Mouse (Mus musculus) lung, postnatal 0 days (tissue): Measurements from ENCODE around the gene Prokr2. TPM values are rescaled to one million over a fixed set of nuclear protein-coding genes. Genes with fewer than 3 reads are reported as not detected.

Source experiments
- ATAC-seq: fragments of 200-750 bp; cut with Nextera tagmentation; 2 replicates; pipeline ENCODE4 v1.8.0; 2017; ENCODE audit warnings: moderate library complexity
- DNase-seq: peaks from one replicate; pipeline ENCODE4 v3.0.0-alpha.2; 2016; ENCODE audit warnings: low spot score
- H3K27ac ChIP-seq: fragments of 300-500 bp; sonication (generic); 2 replicates; pipeline ENCODE4 v1.5.1; 2014; ENCODE audit warnings: antibody characterized with exemption, mild to moderate bottlenecking, low read length, mixed read lengths
- H3K27me3 ChIP-seq: fragments of 300-500 bp; sonication (generic); replicated peaks from 2 replicates; pipeline ENCODE4 v1.6.1; 2014; ENCODE audit warnings: low read length, mixed read lengths; ENCODE audit not compliant: insufficient read depth
- H3K36me3 ChIP-seq: fragments of 300-500 bp; sonication (generic); 2 replicates; pipeline ENCODE4 v1.6.1; 2014; ENCODE audit warnings: low read length, mixed read lengths; ENCODE audit not compliant: insufficient read depth
- H3K4me1 ChIP-seq: fragments of 300-500 bp; sonication (generic); 2 replicates; pipeline ENCODE4 v1.6.1; 2014; ENCODE audit warnings: antibody characterized with exemption, low read depth, low read length, mixed read lengths; ENCODE audit not compliant: insufficient read depth
- H3K4me2 ChIP-seq: fragments of 300-500 bp; sonication (generic); replicated peaks from 2 replicates; pipeline ENCODE4 v1.6.1; 2014; ENCODE audit warnings: low read depth, mild to moderate bottlenecking, low read length, moderate library complexity, mixed read lengths
- H3K4me3 ChIP-seq: fragments of 300-500 bp; sonication (generic); 2 replicates; pipeline ENCODE4 v1.5.1; 2014; ENCODE audit warnings: low read depth, low read length
- H3K9ac ChIP-seq: fragments of 300-500 bp; sonication (generic); replicated peaks from 2 replicates; pipeline ENCODE4 v1.6.1; 2014; ENCODE audit warnings: low read depth, mild to moderate bottlenecking
- H3K9me3 ChIP-seq: fragments of 300-500 bp; sonication (generic); 2 replicates; pipeline ENCODE4 v1.6.1; 2016; ENCODE audit warnings: low read length, mixed read lengths
- CTCF ChIP-seq: IDR thresholded peaks from 2 replicates; pipeline ENCODE4 v1.5.1; 2016; ENCODE audit warnings: antibody characterized with exemption, mild to moderate bottlenecking
- EP300 ChIP-seq: IDR thresholded peaks from 2 replicates; pipeline ENCODE4 v1.6.1; 2016; ENCODE audit warnings: antibody characterized with exemption, mild to moderate bottlenecking, control low read depth
- WGBS: fragments of 180-500 bp; shearing (Covaris S2); extraction: QIAGEN DNeasy Blood & Tissue Kit; methylation state at CpG from one replicate; pipeline ENCODE4 v1.1.7; 2014; 5-methylcytosine and 5-hydroxymethylcytosine counted together
- polyA plus RNA-seq: library from polyadenylated mRNA; unstranded; fragments of >200 nt; fragmentation: Nextera tagmentation; extraction: Ambion mirVana; gene quantifications from 2 replicates; pipeline ENCODE4 v1.2.1, GENCODE M21; 2015

The Prokr2 gene
- polyA plus RNA-seq, 1 experiment from 2014 or later = not detected

DNA sequence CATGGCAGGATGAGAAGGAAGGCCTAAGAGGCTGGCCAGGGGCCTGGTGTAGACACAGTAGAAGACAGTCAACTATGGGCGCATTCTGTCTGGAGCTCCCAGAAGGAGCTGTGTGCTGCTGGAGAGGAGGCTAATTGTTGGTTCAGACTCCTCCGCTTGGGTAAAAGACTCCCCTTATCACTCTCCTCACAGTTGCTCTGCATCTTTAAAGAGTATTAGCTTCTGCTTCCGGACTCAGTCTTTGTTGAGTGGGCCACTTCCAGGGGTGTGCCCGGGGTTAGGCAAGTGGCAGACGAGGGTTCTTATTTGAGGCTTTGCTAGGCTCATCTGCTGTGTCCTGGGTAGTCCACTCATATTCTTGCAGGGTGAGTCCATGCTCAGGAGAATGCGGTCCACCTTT lies 76.4 kb downstream of the Prokr2 start:
- H3K4me3 ChIP-seq = no peak overlapping the region
- H3K27me3 ChIP-seq = no peaks in the 10 kb centered on the region
- ATAC-seq (no peak), DNase-seq (no peak)
- H3K4me2 ChIP-seq = no peak overlapping the region
- no peaks in the 10 kb centered on the region for H3K9me3 ChIP-seq
- WGBS = 90% methylated on average over 6 of the region's 6 CpGs
- TF ChIP-seq CTCF (no peak), EP300 (no peak)
- no peak overlapping the region for H3K9ac ChIP-seq
- peaks cover 20% of the 10 kb centered on the region; the same call in 1 of the 2 replicates for H3K36me3 ChIP-seq
- H3K27ac ChIP-seq = no peak overlapping the region
- no peaks in the 10 kb centered on the region for H3K4me1 ChIP-seq

DNA sequence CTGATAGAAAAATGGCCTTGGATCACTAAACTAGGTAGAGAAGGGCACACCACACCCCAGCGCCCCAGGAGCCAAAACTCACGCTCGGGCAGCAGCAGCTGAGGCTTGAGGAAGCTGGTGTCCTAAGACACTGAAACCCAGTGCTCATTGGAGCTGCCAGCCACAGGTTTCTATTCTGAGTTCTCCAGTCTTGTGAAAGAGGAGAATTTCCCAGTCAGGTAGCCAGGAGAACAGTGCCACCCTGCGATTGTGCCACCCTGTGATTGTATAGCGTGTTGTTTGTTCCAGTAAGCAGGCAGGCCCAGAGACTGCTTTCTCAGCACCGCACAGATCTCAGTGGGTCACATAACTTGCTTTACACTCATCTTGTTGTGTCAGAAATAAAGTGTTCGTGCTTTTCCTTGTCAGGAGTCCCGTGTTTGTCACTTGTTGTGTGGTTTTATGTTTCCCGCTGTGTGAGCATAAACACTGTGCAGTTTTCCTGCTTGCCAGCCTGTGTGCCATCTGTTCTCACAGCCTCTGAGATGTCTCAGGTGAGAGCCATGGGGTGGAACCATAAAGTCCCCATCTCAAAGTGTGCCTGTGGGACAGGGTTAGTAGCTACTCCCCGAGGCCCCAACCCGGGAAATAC lies 77.9 kb downstream of the Prokr2 start:
- Histone ChIP-seq H3K4me3 (no peak overlapping the region), H3K36me3 (peaks cover 25% of the 10 kb centered on the region; the same call in 1 of the 2 replicates)
- 94% methylated on average over 11 of the region's 11 CpGs for WGBS

GRCm38 (mm10) chr2:132305988-132306387 lies 79.3 kb downstream of the Prokr2 start:
- Histone ChIP-seq H3K27me3 (no peaks in the 10 kb centered on the region), H3K4me3 (no peak overlapping the region), H3K27ac (no peak overlapping the region), H3K36me3 (peaks cover 27% of the 10 kb centered on the region; the same call in 1 of the 2 replicates), H3K4me1 (no peaks in the 10 kb centered on the region), H3K4me2 (no peak overlapping the region), H3K9ac (no peak overlapping the region), H3K9me3 (no peaks in the 10 kb centered on the region)
- 59% methylated on average over 4 of the region's 4 CpGs for whole genome bisulfite sequencing
- ATAC-seq (0 out of 2 replicates have a peak, but pooled peaks have one; percentile 43), DNase-seq (no peak)
- TF ChIP-seq EP300 (no peak), CTCF (peak; percentile 76)

More for the DNA sequence above, 77.9 kb downstream of the Prokr2 start:
- DNase-seq (no peak), ATAC-seq (no peak)
- H3K9me3 ChIP-seq = no peaks in the 10 kb centered on the region
- H3K9ac ChIP-seq = no peak overlapping the region
- TF ChIP-seq EP300 = no peak
- TF ChIP-seq CTCF = no peak
- no peaks in the 10 kb centered on the region for H3K4me1 ChIP-seq
- H3K27me3 ChIP-seq = no peaks in the 10 kb centered on the region
- no peak overlapping the region for H3K4me2 ChIP-seq
- H3K27ac ChIP-seq = no peak overlapping the region

DNA sequence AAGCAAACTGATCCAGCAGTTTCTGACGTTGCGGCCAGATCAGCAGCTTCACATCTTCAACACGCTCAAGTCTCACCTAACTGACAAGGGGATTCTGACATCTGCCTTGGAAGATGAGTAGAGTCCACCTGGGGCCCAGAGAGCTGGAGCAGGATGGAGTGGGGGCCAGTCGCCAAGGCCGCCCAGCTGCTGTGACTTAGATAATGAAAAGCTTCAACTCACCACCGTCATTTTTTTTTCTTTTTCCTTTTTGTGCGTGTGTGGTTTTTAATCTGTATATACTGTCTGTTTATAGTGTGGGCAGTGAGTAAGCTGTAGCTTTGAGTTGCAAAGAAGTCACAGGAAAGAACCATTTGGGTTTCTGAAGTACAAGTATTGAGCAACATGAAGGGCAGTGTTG lies 80.1 kb downstream of the Prokr2 start:
- Histone ChIP-seq H3K4me2 (no peak overlapping the region), H3K27me3 (no peaks in the 10 kb centered on the region), H3K4me3 (no peak overlapping the region), H3K9ac (no peak overlapping the region), H3K36me3 (peaks cover 27% of the 10 kb centered on the region; the same call in 1 of the 2 replicates), H3K4me1 (no peaks in the 10 kb centered on the region), H3K27ac (no peak overlapping the region), H3K9me3 (no peaks in the 10 kb centered on the region)
- WGBS = 76% methylated on average over 7 of the region's 7 CpGs
- DNase-seq (no peak), ATAC-seq (no peak)
- TF ChIP-seq EP300 (no peak), CTCF (no peak)

DNA sequence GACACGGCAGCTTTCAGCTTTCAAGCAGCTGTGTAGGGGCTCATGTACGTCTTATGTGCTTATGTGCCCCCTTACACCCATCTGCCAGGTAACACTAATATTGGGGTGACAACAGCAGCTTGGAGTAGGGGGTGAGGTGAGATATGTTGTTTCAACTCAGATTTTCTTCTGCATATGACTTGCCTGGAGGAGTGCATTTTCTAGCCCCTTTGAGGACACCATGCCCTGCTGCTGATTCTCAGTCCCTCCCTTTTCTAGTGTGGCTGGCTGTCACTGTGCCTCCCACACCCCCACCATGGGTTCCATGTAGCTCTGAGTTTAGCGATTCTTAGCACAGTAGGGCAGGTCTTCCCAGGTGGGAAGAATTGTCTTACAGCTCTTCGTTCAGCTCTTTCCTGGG lies 83.8 kb downstream of the Prokr2 start:
- Histone ChIP-seq H3K9ac (no peak overlapping the region), H3K4me2 (no peak overlapping the region), H3K36me3 (peaks cover 39% of the 10 kb centered on the region), H3K4me3 (no peak overlapping the region), H3K27ac (no peak overlapping the region), H3K9me3 (no peaks in the 10 kb centered on the region), H3K27me3 (no peaks in the 10 kb centered on the region), H3K4me1 (no peaks in the 10 kb centered on the region)
- 93% methylated on average over 4 of the region's 4 CpGs for WGBS
- TF ChIP-seq CTCF (no peak), EP300 (no peak)
- ATAC-seq (no peak), DNase-seq (no peak)

- peaks cover 37% of the 10 kb centered on the region for H3K36me3 ChIP-seq
- 89% methylated on average over 4 of the region's 4 CpGs for WGBS
- H3K27ac ChIP-seq = no peak overlapping the region
- H3K9ac ChIP-seq = no peak overlapping the region
- DNase-seq (no peak), ATAC-seq (no peak)
- H3K27me3 ChIP-seq = no peaks in the 10 kb centered on the region
- no peak overlapping the region for H3K4me3 ChIP-seq
- no peaks in the 10 kb centered on the region for H3K9me3 ChIP-seq
- TF ChIP-seq CTCF = no peak
- TF ChIP-seq EP300 = no peak
- no peak overlapping the region for H3K4me2 ChIP-seq
- no peaks in the 10 kb centered on the region for H3K4me1 ChIP-seq
These were observed 87.0 kb downstream of the Prokr2 start for GRCm38 (mm10) chr2:132298250-132298649.
